Mouse (Mus musculus) lung, embryonic 14.5 days (tissue): ENCODE measurements around the gene Klhl22. TPM values are rescaled to one million over a fixed set of nuclear protein-coding genes. Genes with fewer than 3 reads are reported as not detected.

Experiments used
- ATAC-seq: fragments of 200-750 bp; cut with Nextera tagmentation; 2 replicates; pipeline ENCODE4 v1.8.0; 2017; ENCODE audit warnings: mild to moderate bottlenecking, moderate TSS enrichment, moderate library complexity; ENCODE audit not compliant: insufficient read depth
- DNase-seq: peaks from one replicate; pipeline ENCODE4 v3.0.0-alpha.2; 2015
- H3K27ac ChIP-seq: fragments of 300-500 bp; sonication (generic); 2 replicates; pipeline ENCODE4 v1.5.1; 2014; ENCODE audit warnings: low read depth, mild to moderate bottlenecking, moderate library complexity
- H3K27me3 ChIP-seq: fragments of 300-500 bp; sonication (generic); 2 replicates; pipeline ENCODE4 v1.6.1; 2014; ENCODE audit warnings: low read length, control low read depth; ENCODE audit not compliant: insufficient read depth
- H3K36me3 ChIP-seq: fragments of 300-500 bp; sonication (generic); 2 replicates; pipeline ENCODE4 v1.6.1; 2014; ENCODE audit warnings: control low read depth; ENCODE audit not compliant: insufficient read depth
- H3K4me1 ChIP-seq: fragments of 300-500 bp; sonication (generic); 2 replicates; pipeline ENCODE4 v1.6.1; 2014; ENCODE audit warnings: antibody characterized with exemption, control low read depth; ENCODE audit not compliant: insufficient read depth
- H3K4me2 ChIP-seq: fragments of 300-500 bp; sonication (generic); 2 replicates; pipeline ENCODE4 v1.6.1; 2014; ENCODE audit warnings: mild to moderate bottlenecking
- H3K4me3 ChIP-seq: fragments of 300-500 bp; sonication (generic); 2 replicates; pipeline ENCODE4 v1.5.1; 2014; ENCODE audit warnings: low read depth, low read length
- H3K9ac ChIP-seq: fragments of 300-500 bp; sonication (generic); 2 replicates; pipeline ENCODE4 v1.6.1; 2014
- H3K9me3 ChIP-seq: fragments of 300-500 bp; sonication (generic); 2 replicates; pipeline ENCODE4 v1.6.1; 2016; ENCODE audit warnings: low read depth, low read length, control low read depth
- CTCF ChIP-seq: IDR thresholded peaks from 2 replicates; pipeline ENCODE4 v1.5.1; 2016; ENCODE audit warnings: antibody characterized with exemption, low read depth
- WGBS: fragments of 180-500 bp; shearing (Covaris S2); extraction: QIAGEN DNeasy Blood & Tissue Kit; methylation state at CpG from one replicate; pipeline ENCODE4 v1.1.7; 2014; 5-methylcytosine and 5-hydroxymethylcytosine counted together
- polyA plus RNA-seq: library from polyadenylated mRNA; unstranded; fragments of >200 nt; fragmentation: Nextera tagmentation; extraction: Ambion mirVana; gene quantifications from 2 replicates; pipeline ENCODE4 v1.2.1, GENCODE M21; 2014

The Klhl22 gene
- polyA plus RNA-seq, 1 experiment from 2014 or later, result 70.7 TPM

GRCm38 (mm10) chr16:17839976-17840375 is 80.6 kb downstream of the Klhl22 start:
- Histone ChIP-seq H3K9ac (no peak overlapping the region), H3K36me3 (peaks cover 48% of the 10 kb centered on the region), H3K9me3 (no peaks in the 10 kb centered on the region), H3K4me3 (no peak overlapping the region), H3K27ac (no peak overlapping the region), H3K4me1 (no peaks in the 10 kb centered on the region), H3K4me2 (no peak overlapping the region), H3K27me3 (peaks cover 19% of the 10 kb centered on the region)
- 75% methylated on average over 4 of the region's 4 CpGs for WGBS
- DNase-seq (no peak), ATAC-seq (no peak)
- no peak for TF ChIP-seq CTCF

DNA sequence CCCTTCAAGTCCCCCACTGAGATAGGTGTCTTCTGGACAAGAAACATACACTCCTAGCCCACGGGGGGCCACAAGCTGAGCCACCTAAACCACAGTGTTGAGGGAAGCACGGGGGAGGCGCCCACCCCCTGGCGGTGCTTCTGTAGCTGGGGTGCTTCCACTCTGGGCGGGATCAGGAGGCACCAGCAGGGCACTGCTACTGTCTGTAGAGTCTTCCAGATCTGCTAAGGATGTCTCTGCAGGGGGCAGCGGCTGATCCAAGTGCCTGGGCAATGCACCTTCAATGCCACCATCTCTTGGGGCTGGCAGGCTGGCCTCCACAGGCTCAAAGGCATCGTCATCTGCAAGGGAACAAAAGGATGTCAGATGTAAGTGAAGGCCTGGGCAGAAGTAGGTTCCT is 83.0 kb downstream of the Klhl22 start:
- ATAC-seq, result no peak
- WGBS, result 91% methylated on average over 7 of the region's 7 CpGs
- no peak for TF ChIP-seq CTCF

More for the DNA sequence above, 83.0 kb downstream of the Klhl22 start:
- Histone ChIP-seq H3K27ac (no peak overlapping the region), H3K4me2 (no peak overlapping the region), H3K9ac (no peak overlapping the region), H3K9me3 (no peaks in the 10 kb centered on the region), H3K4me1 (no peaks in the 10 kb centered on the region), H3K27me3 (0 out of 2 replicates have a peak, but pooled peaks cover 2% of the 10 kb centered on the region), H3K36me3 (peaks cover 72% of the 10 kb centered on the region), H3K4me3 (no peak overlapping the region)
- DNase-seq, result no peak

Other genes with a start within 250 kb of the Klhl22 start
- 47.4 and 51.4 TPM in 2 replicates for gene Thap7, start 228.5 kb upstream of the Klhl22 start, polyA plus RNA-seq
- gene Lrrc74b, start 198.4 kb upstream of the Klhl22 start, polyA plus RNA-seq, result 0.31 and 0.42 TPM in 2 replicates
- gene P2rx6, start 197.7 kb upstream of the Klhl22 start, polyA plus RNA-seq, result 1.6 and 1.7 TPM in 2 replicates
- 6.2 and 8.0 TPM in 2 replicates for gene Slc7a4, start 176.4 kb upstream of the Klhl22 start, polyA plus RNA-seq
- gene Smpd4, start 140.3 kb upstream of the Klhl22 start, polyA plus RNA-seq, result 45.4 and 45.7 TPM in 2 replicates
- 5.3 and 5.4 TPM in 2 replicates for gene Ccdc74a, start 113.1 kb upstream of the Klhl22 start, polyA plus RNA-seq
- gene Med15, start 26.7 kb upstream of the Klhl22 start, polyA plus RNA-seq, result 40.8 and 46.0 TPM in 2 replicates
- 32.7 and 36.3 TPM in 2 replicates for gene Scarf2, start 37.7 kb downstream of the Klhl22 start, polyA plus RNA-seq
- gene B830017H08Rik, start 73.5 kb downstream of the Klhl22 start, polyA plus RNA-seq, result 0.18 TPM in 1 of 2 replicates, not detected in the other
- gene Car15, start 78.7 kb downstream of the Klhl22 start, polyA plus RNA-seq, result 2.6 and 2.7 TPM in 2 replicates
- 0.29 and 0.55 TPM in 2 replicates for gene Gm20518, start 132.1 kb downstream of the Klhl22 start, polyA plus RNA-seq
- gene Tssk1, start 134.6 kb downstream of the Klhl22 start, polyA plus RNA-seq, result 0.07 and 0.09 TPM in 2 replicates
- gene Dgcr2, start 138.9 kb downstream of the Klhl22 start, polyA plus RNA-seq, result 94.6 and 105 TPM in 2 replicates
- gene Tssk2, start 139.0 kb downstream of the Klhl22 start, polyA plus RNA-seq, result not detected in 2 replicates
- gene Ess2, start 151.7 kb downstream of the Klhl22 start, polyA plus RNA-seq, result 32.5 and 37.3 TPM in 2 replicates
- gene Gsc2, start 155.4 kb downstream of the Klhl22 start, polyA plus RNA-seq, result 0.21 TPM in 1 of 2 replicates, not detected in the other
- 59.0 and 66.6 TPM in 2 replicates for gene Slc25a1, start 168.6 kb downstream of the Klhl22 start, polyA plus RNA-seq
- not detected in 2 replicates for gene Vpreb2, start 220.8 kb downstream of the Klhl22 start, polyA plus RNA-seq